Mouse (Mus musculus): Measurements from ENCODE around the gene Lzic. TPM values are rescaled to one million over a fixed set of nuclear protein-coding genes. Genes with fewer than 3 reads are reported as not detected.

Gene Lzic
- 23.5 TPM for polyA plus RNA-seq (2017; shearing (Covaris generic))

GRCm38 (mm10) chr4:149485053-149485824 is at the start of gene Lzic, which contains the start of gene Nmnat1:
Gene Lzic, plus strand, starts transcription at chr4:149485229.
Gene Nmnat1, minus strand, starts transcription at chr4:149485202.

DNA sequence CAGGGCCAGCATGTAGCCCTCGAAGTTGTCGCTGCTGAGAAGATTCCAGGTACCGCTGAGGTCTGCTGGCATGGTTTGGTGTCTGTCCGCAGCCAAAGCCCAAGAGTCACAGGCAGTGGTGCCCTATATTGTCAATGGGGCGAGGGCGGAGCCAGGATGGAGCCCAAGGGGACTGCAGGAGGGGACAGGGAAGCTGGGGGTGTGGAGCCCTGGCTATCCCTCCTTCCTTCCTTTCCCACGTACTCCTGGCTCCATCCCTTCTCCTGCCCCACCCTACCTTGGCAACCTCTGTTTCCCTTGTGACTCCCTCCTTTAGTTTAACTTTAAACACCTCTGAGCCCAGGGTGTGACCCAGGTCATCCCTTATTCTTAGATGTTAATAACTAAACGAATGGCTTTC is 30.1 kb upstream of the Lzic start, which contains the start of gene Rbp7:
Gene Rbp7, minus strand, starts transcription at position 100 of the 400 bp plus-strand sequence.

GRCm38 (mm10) chr4:149477078-149477477 is 8.0 kb upstream of the Lzic start, which contains the start of gene Tmem274:
Gene Tmem274, plus strand, starts transcription at chr4:149477378.

DNA sequence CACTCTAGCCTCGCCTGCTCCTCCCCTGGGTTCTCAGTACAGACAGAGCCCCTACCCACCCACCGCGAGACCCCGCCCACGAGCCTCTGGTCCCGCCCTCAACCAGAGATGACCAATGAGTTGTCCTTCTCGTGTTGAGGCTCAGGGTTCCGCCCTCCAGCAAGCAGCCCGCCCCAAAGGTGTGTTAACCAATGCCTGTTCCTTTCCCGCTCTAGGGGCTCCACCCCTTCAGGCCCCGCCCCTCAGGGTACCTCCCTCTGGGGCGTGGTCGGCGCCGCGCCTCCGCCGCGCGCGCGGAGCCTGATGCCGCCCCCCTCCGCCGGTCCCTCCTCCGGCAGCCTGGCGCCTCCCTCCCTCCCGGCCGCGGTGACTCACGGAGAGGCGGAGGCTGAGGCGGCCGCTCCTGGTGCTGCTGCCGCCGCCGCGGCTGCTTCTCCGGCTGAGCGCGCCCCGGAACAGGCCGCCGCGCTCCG is 32.9 kb downstream of the Lzic start, which contains the start of gene Ctnnbip1:
Gene Ctnnbip1, plus strand, starts transcription at position 369 of the 473 bp plus-strand sequence.

Other genes with a start within 250 kb of the Lzic start
- 89.5 TPM for gene Kif1b, start 177.5 kb upstream of the Lzic start, polyA plus RNA-seq (2017; shearing (Covaris generic))
- gene Ube4b, start 58.5 kb upstream of the Lzic start, polyA plus RNA-seq (2017; shearing (Covaris generic)) = 60.8 TPM
- gene Rbp7, start 30.3 kb upstream of the Lzic start, polyA plus RNA-seq (2017; shearing (Covaris generic)) = not detected
- gene Tmem274, start 7.9 kb upstream of the Lzic start, polyA plus RNA-seq (2017; shearing (Covaris generic)) = not detected
- 3.4 TPM for gene Nmnat1, start within 50 bp of the Lzic start, polyA plus RNA-seq (2017; shearing (Covaris generic))
- 0.63 TPM for gene Ctnnbip1, start 33.0 kb downstream of the Lzic start, polyA plus RNA-seq (2017; shearing (Covaris generic))
- 7.3 TPM for gene Clstn1, start 101.2 kb downstream of the Lzic start, polyA plus RNA-seq (2017; shearing (Covaris generic))
- gene Pik3cd, start 217.3 kb downstream of the Lzic start, polyA plus RNA-seq (2017; shearing (Covaris generic)) = 398 TPM